Mouse (Mus musculus) embryo, embryonic 10 days (tissue): ENCODE measurements around the gene Prdx2.
A peak's percentile ranks its signal among the peaks of the same experiment; 100 is the strongest.

Experiments used
- DNase-seq: peaks from one replicate; pipeline ENCODE4 v3.0.0-alpha.2; 2015; ENCODE audit warnings: low spot score

The Prdx2 gene

GRCm38 (mm10) chr8:84947241-84947545, 22.2 kb upstream of the Prdx2 start:
- DNase-seq, result peak; percentile 75

GRCm38 (mm10) chr8:84949753-84950152, 19.6 kb upstream of the Prdx2 start:
- no peak for DNase-seq

GRCm38 (mm10) chr8:84952612-84953255, 16.7 kb upstream of the Prdx2 start:
- no peak for DNase-seq

- peak; percentile 71 for DNase-seq
These were observed 12.6 kb upstream of the Prdx2 start for GRCm38 (mm10) chr8:84956768-84957167.

GRCm38 (mm10) chr8:84959811-84960210, 9.6 kb upstream of the Prdx2 start:
- no peak for DNase-seq

- DNase-seq, result no peak
These were observed 5.4 kb upstream of the Prdx2 start for GRCm38 (mm10) chr8:84963952-84964351.

GRCm38 (mm10) chr8:84965731-84966291, 3.6 kb upstream of the Prdx2 start:
- DNase-seq, result peak; percentile 99

GRCm38 (mm10) chr8:84966603-84967002, 2.8 kb upstream of the Prdx2 start:
- no peak for DNase-seq

GRCm38 (mm10) chr8:84967532-84968304, 1.7 kb upstream of the Prdx2 start:
- no peak for DNase-seq

GRCm38 (mm10) chr8:84968650-84969049, 737 bp upstream of the Prdx2 start:
- no peak for DNase-seq

- DNase-seq, result peak; percentile 34
These were observed 876 bp downstream of the Prdx2 start for GRCm38 (mm10) chr8:84970135-84970790.

- no peak for DNase-seq
These were observed 1.5 kb downstream of the Prdx2 start for GRCm38 (mm10) chr8:84970913-84971312.

- no peak for DNase-seq
These were observed 3.7 kb downstream of the Prdx2 start for GRCm38 (mm10) chr8:84973079-84973478.

GRCm38 (mm10) chr8:84973803-84974542, 4.6 kb downstream of the Prdx2 start:
- DNase-seq, result peak; percentile 84

GRCm38 (mm10) chr8:84974543-84975142, 5.3 kb downstream of the Prdx2 start:
- no peak for DNase-seq

GRCm38 (mm10) chr8:84975434-84975833, 6.0 kb downstream of the Prdx2 start:
- DNase-seq, result peak; percentile 66

- DNase-seq, result peak; percentile 96
These were observed 6.8 kb downstream of the Prdx2 start for GRCm38 (mm10) chr8:84976031-84976762.

- no peak for DNase-seq
These were observed 7.5 kb downstream of the Prdx2 start for GRCm38 (mm10) chr8:84976763-84977434.

- DNase-seq, result peak; percentile 80
These were observed 8.3 kb downstream of the Prdx2 start for GRCm38 (mm10) chr8:84977435-84978247.
